Mouse (Mus musculus) embryo, embryonic 9.5 days (tissue): ENCODE data around the gene Palm.

ENCODE experiments used
- DNase-seq: peaks from one replicate; pipeline ENCODE4 v3.0.0-alpha.2; 2017; ENCODE audit errors: extremely low spot score

Gene Palm

GRCm38 (mm10) chr10:79772320-79772719 lies 21.1 kb upstream of the Palm start:
- DNase-seq: no peak

GRCm38 (mm10) chr10:79773208-79773607 lies 20.2 kb upstream of the Palm start:
- DNase-seq: no peak

DNA sequence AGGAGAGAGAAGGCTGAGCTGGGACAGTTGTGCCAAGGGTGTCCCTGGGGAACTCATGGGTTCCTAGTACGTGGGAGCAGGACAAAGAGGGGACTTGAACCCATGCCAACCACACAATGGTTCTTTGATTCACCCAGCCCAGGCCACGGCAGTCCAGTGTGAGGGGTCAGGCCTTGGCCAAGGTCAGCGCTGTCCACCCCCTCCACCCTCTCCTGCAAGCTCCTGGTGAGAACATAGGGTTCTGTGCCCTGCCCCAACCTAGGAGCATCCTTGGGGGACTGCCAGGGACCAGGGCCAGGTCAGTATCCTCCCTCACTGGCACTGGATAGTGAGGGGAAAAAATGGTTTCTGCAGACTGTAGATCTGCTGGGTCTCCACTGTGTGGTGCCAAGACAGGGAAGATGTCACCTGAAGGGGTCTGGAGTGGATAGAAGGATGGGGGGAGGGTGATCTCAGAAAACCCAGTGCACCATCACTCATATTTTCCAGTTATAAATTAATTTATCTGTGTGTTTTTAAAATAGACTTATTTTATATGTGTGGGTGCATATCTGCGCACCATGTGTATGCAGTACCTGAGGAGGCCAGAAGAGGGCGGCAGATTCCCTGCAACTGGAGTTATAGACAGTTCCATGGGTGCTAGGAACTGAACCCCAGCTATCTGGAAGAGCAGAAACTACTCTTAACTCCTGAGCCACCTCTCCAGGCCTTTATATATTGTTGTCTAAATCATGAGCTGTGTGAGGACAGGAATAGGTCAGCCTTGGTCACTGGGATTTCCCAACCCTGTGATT lies 18.7 kb upstream of the Palm start:
- DNase-seq: no peak

DNA sequence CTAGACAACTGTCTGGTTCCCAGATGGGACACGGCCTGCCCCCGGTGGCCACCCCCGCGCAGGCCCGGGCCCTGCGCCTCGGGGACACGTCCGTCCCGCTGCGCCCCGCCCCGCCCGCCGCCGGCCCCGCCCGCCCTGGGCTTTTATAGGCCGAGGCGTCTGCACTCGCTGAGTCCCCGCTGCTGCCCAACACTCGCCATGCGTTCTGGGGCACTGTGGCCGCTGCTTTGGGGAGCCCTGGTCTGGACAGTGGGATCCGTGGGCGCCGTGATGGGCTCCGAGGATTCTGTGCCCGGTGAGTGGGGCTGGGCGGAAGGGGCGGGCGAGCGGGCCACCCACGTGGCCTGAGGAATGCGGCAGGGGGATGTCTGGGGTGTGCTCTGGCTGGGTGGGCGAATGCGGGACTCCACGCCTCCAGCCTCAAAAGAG lies 16.3 kb upstream of the Palm start, which contains the start of gene Fstl3:
Fstl3 (plus strand) TSS at position 170 of the 429 bp plus-strand sequence.
- peak; percentile 47 for DNase-seq

DNA sequence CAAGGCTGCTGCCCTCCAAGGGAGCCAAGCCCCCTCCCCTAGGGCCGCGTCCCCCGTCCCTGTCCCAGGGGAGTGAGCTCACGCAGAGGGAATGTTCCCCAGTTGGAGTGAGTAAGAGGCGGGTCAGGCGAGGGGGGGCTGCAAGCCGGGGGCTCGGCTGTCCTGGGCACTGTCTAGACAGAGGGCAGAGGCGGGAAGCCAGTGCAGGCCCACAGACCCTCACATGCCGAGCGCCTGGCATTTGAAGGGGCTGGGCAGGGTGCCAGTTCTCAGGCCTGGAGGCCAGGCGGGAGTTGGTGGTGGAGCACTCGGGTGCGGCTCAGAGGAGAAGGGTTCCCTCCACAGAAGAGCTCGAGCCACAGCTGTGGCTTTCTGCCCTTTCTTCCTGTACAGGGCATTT lies 15.4 kb upstream of the Palm start:
- DNase-seq: no peak

GRCm38 (mm10) chr10:79779193-79779592 lies 14.2 kb upstream of the Palm start:
- DNase-seq: no peak

DNA sequence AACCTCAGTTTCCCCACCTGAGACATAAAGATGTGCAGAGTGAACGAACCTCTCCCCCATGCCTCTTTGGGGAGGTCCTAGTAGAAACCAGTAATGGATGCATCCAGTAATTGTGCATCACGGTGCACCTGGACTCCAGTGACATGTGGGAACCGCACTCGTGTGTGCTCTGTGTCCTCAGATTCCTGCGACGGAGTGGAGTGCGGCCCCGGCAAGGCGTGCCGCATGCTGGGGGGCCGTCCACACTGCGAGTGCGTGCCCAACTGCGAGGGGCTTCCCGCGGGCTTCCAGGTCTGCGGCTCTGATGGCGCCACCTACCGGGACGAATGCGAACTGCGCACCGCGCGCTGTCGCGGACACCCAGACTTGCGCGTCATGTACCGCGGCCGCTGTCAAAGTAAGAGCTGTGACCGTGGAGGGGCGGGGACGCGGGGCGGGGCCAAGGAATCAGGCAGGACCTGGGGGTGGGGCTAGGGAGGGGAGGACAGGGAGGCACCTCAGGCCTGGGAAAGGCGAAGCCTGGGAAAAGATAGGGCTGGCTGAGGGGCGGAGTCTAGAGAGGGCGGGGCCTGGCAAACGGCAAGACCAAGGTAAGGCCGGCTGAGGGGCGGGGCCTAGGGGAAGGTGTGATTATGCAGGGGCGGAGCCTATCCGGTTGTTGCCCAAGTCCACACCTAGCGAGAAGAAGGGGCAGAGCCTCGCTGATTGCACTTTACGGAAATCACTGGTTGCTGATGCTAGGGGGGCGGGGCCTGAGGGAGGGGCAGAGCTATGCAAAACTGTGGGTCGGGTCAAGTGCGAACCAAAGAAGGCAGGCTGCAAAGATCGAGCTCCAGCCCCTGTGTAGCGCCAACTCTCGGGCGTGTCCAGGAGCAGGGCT lies 13.3 kb upstream of the Palm start:
- DNase-seq: peak; percentile 98

DNA sequence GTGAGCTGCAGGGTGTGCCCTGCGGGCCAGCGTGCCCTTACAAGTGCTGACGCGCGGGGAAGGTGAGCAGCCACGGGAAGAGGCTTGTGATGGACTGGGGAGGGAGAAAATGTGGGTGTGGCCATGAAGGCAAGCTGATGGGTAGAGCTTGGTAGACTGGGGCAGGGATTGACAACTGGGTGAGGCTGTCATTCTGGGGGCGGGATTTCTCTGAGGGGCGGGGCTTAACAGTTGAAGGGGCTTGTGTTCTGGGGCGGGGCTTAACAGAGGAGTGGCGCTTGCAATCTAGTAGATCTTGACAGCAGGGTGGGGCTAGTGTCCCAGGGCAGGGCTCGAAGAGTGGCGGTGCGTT lies 12.7 kb upstream of the Palm start:
- peak; percentile 81 for DNase-seq

- no peak for DNase-seq
Observed at GRCm38 (mm10) chr10:79781139-79781538, 12.2 kb upstream of the Palm start.

- DNase-seq: no peak
Observed at GRCm38 (mm10) chr10:79781956-79782355, 11.4 kb upstream of the Palm start.

DNA sequence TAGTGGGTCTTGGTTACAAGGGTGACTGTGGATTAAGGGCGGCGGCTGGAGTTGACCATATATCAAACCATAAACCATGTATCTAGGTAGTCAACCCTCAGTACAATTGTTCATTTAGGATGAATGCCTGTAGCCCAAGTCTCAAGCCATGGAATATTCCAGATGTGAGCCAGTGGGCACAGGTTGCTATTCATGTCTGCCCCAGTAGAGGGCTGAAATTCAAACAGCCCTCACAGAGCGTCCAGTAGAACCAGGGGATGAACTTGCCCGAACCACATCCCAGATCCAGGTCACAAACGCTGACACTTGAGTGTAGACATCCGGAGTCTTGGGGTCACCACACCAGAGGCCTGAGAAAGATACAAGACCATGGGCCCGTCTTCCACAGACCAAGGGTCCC lies 10.3 kb upstream of the Palm start:
- no peak for DNase-seq

DNA sequence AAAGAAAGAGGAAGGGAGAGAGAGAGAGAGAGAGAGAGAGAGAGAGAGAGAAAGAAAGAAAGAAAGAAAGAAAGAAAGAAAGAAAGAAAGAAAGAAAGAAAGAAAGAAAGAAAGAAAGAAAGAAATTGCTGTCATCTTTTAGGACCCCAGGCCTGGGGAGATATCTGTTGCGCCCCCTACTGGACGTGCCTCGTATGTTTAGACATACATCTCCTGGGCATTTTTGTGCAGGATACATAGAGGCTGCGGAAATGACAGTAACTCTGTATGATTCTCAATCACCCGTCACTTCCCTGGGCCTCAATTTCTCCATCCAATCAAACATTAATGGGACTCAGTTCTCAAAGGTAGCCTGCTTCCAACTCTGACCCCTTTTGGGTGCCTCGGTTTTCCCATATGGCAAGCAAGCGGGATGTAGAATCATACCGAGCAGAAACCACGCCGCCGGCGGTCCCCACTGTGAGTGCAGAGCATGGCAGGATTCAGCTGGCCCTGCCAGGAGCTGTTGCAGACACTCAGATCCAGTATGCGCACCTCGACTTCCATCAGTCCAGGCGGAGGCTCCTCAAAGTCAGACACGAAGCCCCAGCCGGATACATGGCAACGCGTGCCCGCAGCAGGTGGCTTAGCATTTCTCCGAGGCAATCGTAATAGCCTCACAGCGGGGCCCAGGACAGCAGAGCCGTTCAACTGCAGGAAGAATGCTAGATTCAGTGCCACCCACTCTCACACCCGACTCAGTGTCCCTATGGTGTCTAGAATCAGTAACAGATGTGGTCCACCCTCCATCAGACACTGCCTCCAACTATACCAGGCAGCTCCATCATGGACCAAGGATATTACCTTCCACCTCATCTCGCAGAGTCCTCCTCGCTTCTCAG lies 9.2 kb upstream of the Palm start:
- no peak for DNase-seq

DNA sequence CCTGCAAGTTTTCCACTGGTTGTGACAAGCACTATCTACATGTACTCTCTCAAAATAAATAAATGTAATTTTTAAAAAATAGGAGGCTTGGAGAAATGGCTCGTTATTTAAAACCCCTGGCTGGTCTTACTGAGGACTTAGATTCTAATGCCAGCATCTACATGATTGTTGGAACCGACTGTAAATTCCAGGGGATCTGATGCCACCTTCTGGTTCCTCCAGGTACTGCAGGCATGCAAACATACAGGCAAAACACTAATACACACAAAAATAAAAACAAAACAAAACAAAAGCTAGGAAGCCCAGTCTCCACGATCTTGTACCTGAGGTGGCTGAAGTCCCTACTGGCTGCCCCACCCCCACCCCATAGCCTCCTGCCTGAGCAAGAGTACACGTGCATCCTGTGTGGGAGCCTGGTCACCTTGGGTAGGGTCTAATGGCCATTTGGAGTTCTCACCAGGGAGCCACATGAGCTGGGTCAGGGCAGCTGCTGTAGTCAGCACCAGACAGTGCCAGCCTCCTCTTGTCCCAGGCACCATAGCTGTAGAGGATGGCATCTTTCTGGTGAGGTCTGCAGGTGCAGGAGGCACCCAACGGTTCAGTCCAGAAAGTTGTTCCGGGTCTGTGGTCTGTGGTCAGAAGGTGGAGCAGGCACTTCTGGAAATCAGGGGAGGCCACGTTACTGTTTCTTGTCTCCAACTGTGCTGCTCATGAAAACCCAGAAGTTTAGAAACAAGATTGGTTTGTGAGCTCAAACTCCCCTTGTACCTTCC lies 4.8 kb upstream of the Palm start:
- peak; percentile 77 for DNase-seq

DNA sequence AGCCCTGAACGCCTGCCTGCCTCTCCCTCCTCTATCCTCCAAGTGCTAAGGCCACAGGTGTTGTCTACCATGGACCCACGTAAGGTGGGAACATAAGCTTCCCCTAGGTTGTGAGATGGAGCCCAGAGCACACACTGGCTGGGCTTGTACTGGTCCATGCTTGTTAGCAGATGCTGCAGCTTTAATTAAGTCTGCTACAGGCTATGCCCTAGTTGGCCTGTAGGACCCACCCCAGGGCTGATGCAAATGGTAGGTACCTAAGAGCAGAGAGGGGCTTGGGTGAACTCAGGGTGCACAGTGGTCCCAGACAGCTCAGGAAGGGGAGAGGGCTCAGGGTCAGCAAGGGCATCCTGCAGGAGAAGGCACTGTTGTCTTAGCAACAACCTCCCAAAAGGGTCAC lies 3.8 kb upstream of the Palm start:
- no peak for DNase-seq

DNA sequence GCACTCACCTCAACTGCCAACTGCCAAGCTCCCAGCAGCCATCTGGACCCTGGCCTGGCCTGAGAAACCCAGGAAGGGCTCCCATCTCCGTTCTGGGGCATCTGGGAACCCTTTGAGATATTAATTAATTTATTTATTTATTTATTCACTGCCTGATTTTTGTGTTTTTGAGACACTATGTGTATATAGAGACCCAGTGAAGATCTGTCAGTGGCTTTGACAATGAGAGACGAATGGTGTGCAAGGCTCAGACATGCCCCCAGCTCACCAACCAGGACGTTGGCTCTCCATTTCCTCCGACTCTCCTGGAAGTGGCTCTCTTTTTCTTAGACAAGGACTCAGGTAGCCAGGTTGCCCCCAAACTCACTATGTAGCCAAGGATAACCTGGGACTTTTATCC lies 2.5 kb upstream of the Palm start, which contains the start of gene Prss57:
Prss57 (minus strand) TSS at position 101 of the 400 bp plus-strand sequence.
- DNase-seq: no peak

GRCm38 (mm10) chr10:79792339-79793040 lies 882 bp upstream of the Palm start:
- no peak for DNase-seq

GRCm38 (mm10) chr10:79793738-79794490 lies 542 bp downstream of the Palm start:
- peak; percentile 64 for DNase-seq

DNA sequence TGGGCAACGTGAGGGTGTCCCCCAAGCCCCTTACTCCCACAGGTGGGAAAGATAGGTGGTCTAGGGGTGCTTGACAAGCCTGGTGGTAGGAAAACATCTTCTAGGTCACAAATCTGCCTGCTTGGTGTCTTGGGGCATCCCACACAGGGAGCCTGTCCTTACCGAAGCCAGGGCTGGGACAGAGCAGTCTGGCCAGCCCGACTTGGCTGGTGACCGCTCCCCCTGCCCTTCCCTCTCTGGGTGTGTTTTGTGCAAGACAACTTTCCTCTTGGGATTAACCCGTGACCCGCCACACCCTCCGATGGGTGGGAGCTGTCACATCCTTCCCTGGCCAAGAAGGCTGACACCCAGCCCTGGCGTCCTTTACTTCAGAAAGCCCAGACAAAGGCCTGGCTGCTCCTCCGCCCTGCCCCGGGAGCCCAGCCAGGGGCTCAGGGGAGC lies 1.1 kb downstream of the Palm start:
- DNase-seq: no peak

- DNase-seq: no peak
Observed at GRCm38 (mm10) chr10:79795905-79796304, 2.5 kb downstream of the Palm start.

DNA sequence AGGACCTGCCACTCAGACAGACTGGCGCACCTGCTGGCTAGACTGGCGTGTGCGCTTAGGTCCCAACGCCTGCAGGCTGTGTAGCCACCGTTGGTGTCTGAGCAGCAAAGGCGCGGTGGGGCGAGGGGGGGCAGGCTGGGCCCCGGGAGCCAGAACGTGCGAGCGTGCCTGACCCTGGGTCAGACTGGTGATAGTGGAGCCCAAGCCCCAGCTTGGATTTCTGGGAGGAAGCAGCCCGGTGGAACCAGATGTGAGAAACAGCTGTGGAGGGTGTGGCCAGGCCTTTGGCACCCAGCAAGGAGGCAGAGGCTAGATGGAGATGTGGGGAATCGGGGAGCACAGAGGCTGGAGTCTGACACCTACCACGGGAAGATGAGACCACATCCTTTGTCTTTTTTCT lies 4.0 kb downstream of the Palm start:
- DNase-seq: no peak
